Mouse (Mus musculus) heart, adult 8-10 months (tissue): ENCODE measurements at regions not wholly inside any gene's neighbourhood (a gene's known extent, or its start where the extent isn't known, plus 50 kb on each side); places are given as distances from the start of the nearest gene placed in this dataset.

Experiments used
- DNase-seq: peaks from one replicate; pipeline ENCODE4 v3.0.0; 2022; ENCODE audit warnings: low spot score

- DNase-seq: no peak
These were observed 129.1 kb upstream of the Peli2 start for GRCm38 (mm10) chr14:47991546-47991945.

- no peak for DNase-seq
These were observed 128.5 kb upstream of the Peli2 start for GRCm38 (mm10) chr14:47992091-47992490.

GRCm38 (mm10) chr14:47992851-47993250 is 127.8 kb upstream of the Peli2 start:
- no peak for DNase-seq

DNA sequence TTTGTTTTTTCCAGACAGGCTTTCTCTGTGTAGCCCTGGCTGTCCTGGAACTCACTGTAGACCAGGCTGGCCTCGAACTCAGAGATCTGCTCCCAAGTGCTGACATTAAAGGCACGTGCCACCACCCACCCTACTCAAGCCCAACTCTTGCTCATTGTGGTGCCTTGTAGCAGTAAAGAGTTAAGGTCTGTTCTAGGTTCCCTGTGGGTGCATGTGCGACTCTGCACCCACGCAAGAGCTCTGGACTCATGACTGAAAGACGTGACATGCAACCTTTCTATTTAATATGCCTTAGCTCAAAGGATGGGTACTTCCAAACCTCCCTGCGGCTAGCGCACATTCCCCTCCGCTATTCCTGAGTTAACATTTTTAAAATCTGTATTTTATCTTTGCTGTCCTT is 121.7 kb upstream of the Peli2 start:
- DNase-seq: no peak

DNA sequence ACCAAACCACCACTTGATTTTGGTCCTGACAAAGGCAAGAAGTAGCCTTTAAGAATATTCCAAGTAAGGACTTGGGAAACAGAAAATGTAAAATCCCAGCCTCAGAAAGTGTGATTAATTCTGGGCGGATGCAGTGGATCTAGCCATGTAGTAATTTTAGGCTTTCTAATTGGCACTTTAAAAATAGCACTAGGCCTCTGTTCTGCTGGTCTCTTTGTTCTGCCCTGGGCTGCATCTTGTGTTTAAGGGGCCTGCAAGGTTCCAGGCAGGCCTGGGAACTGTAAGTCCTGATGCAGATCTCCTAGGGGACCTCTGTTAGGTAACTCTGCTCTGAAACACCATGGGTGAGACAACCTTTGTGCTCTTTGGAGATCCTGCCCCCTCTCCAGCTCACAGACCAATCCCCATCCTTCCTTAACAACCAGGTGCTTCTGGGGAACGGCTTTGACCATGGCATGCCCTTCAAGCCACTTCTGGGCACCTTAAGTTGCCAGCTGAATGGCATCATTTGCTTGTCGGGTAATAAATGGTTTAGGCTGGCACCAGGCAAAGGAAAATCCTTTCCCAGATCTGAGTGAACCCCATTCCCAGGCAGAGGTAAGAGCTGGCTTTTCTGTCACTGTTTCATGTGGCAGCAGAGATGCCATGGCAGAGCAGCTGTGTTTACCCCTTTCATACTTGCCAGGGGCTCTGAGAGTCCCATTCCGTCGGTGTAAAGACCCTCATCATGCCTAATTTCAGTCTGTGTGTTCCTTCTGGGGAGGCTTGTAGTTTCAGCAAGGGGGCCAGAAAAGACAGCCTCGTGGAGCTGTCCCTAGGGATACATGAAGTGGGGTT is 115.3 kb upstream of the Peli2 start:
- DNase-seq: no peak

DNA sequence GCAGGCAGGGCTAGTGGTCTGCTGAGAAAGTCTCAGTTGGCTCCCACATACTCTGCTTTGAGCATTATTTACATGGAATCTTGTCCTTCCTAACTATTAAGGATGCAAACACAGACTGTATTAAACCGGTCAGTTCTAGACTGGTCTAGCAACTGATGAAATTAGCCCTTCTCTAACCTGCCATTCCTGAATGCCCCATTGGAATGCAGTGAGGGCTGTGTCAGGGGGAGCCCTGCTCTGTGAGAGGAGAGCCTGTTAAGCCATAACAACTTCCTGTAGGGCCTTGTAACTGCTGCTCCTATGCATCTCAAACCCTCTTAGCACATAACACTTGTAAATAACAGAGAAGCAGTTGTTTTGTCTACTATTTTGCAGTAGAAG is 114.7 kb upstream of the Peli2 start:
- no peak for DNase-seq

DNA sequence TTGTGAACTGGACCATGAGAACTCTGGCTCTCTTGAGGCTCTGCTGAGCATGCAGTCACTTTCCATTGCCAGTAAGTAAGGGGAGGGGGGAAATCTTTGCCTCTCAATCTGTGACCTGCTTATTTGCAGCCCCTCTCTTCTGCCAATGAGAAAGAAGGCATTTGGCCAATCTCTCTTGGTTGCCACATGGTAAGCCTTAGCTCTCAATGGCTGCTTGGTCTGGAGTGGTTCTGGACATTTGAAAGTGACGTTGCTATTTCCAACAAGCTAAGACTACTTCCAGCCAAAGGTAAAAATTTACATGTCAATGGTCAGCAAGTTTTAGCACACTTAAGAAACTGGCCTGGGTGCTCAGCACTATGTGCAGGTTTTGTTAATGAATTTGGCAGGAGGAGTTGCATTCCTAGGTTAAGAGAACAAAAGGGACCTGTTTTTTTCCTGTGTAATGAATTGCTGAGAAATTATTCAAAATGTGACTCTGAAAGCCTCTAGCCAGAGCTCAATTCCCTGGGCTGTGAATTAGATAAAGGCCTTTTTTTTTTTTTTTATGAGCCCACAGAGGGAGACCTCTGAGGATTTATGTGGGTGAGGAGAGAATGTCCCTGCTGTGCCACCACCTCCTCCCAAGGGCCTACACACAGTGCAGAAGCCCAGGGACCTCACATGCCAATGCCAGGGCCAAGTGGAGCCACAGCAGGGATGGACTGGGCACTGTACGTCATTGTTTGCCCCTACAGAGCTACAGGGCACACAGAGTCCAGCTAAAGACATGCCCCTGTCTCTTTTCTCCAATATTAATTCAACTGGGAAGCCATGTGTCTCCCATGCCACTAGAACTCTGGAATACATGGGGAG is 108.0 kb upstream of the Peli2 start:
- DNase-seq: no peak

GRCm38 (mm10) chr14:48013431-48013830 is 107.2 kb upstream of the Peli2 start:
- DNase-seq: no peak

DNA sequence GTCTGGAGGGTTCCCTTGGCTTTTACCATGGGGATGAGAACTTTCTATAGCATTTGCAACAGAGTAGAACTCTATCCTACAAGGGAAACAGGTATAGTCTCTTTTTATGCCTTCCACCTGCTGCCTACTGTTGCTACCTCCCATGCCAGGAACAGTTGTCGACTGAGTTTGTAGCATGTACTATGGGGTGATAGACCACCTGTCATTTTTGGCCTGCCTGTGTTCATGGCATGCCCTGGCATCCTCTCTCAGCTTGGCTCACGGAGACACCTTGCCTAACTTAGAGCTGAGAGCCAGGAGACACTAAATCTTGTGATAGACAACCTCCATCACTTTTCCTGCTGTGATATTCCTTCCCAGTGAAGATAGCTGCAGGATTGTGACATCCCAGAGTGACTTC is 105.8 kb upstream of the Peli2 start:
- no peak for DNase-seq

- no peak for DNase-seq
These were observed 102.7 kb upstream of the Peli2 start for GRCm38 (mm10) chr14:48017971-48018370.

DNA sequence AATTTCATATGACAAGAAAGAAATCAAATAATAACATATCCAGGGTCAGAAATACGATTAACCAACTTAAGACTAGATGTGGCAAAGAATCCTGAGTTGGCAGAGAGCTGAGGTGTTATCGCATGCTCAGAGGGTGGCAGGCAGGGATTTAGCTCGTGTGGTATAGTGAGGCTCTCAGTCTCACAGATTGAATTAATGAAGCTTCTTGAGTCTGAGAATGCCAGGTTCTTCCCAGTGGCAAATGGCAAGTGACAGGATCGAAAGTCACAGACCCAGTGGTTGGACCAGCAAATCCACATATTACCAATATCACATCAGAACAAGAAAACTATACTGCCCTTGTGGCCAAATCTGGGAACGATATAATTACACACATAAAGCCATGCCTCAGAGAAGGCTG is 101.3 kb upstream of the Peli2 start:
- DNase-seq: no peak

DNA sequence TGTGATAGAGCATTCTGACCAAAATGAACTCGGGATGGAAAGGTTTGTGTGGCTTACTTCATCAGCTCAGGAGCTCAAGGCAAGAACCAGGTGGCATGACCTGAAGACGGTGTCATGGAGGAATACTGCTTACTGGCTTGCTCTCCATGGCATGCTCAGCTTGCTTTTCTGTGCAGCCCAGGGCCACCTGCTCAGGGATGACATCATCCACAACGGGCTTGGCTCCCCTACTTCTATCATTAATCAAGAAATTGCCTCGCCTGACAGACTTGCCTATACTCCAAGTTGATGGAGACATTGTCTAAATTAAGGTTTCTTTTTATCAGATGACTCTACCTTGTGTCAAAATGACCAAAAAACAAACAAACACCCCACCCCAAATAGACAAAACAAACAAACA is 98.4 kb upstream of the Peli2 start:
- no peak for DNase-seq

DNA sequence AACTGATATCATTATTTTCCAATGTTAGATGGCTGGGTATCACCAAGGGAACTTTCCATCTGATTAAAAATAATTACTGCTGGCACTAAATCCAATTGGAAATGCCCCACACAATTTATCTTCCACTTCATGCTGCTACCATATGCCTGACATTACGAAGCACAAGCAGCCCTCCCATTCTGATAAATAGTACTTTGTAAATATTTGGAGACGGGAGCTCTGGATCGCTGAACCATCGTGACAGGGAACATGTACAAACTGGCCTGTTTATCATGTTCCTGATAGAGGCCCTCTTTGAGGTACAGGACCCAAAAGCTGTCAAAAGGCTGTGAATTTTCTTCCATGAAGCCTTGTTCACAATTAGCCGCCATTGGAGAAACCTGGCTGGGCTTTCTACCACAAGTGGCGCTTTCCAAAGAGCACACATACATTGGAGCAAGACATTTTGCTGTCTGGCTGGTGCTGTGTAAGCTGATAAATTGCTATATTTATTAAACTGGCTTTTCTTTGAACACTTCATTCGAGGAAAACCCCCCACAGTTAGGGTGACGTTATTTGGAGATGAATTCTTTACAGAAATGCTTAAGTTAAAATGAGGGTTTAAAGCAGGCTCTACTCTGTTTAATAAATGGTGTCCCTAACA is 96.5 kb upstream of the Peli2 start:
- no peak for DNase-seq

GRCm38 (mm10) chr14:48039286-48039790 is 81.3 kb upstream of the Peli2 start:
- no peak for DNase-seq

DNA sequence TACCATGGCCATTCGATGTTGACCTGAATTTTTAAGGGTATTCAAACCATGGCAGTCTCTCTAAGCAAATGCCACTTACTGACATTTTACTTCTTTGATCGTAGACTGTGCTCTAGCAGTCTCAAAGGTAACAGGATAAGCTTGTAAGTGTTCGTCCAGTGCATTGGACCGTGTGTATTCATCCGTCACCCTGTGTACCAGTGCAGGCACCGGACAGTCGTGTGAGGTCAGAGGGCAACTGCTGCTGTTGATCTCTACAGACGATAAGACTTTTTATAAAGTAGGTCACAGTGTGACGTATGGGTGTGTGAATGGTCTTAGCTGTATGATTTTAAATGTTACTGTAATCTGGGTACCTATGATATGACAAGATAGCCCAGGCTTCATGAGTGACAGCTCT is 74.5 kb upstream of the Peli2 start:
- DNase-seq: no peak

GRCm38 (mm10) chr14:48046831-48047230 is 73.8 kb upstream of the Peli2 start:
- no peak for DNase-seq

GRCm38 (mm10) chr14:48049698-48050459 is 70.7 kb upstream of the Peli2 start:
- no peak for DNase-seq

DNA sequence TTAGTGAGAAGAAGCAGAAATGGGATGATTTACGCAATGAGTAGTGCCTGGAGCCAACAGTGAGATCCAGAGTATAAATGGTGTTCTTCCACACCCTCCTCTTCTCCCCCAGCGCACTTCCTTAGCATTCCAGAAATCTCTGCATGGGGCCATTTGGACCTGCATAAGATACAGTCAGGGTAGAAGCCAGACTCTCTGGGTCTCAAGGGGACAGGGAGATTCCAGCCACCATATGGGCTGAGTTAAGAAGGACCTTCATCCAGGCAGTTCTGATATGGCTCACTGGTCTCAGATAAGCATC is 70.2 kb upstream of the Peli2 start:
- DNase-seq: no peak

DNA sequence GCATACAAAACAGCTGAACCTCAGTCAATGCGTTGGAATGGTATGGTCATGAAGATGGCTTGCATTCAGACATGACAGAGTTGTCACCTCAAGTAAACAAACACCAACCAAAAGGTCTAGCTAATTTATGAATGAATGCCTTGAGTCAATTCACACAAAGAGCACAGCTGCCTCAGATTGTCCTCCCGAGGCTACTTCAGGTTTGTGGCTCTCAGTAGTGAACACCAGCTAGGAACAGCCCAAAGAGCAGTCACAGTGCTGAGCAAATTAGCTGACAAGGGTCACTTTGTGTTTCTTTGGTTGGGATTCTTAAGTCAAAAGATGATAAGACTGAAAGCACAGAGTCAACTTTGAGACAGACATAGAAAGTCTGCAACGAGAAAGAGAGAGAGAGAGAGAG is 68.7 kb upstream of the Peli2 start:
- DNase-seq: no peak

DNA sequence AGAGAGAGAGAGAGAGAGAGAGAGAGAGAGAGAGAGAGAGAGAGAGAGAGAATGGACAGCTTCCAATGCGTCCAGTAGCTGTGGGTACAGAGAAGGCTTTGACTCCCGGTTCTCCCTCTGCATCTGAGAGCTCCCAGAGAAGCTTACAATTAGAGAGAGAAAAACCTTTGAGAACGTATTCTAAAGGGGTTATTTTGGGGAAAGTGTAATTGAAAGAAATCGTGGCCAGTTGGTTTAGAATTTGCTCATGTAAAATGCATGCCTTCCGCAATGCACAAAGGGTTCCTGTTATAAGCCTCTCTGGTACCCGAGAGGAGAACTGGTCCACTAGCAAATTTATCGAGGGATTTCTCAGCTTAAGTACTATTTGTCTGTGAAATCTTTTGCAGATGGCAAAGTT is 68.2 kb upstream of the Peli2 start:
- DNase-seq: no peak

GRCm38 (mm10) chr14:48053151-48053550 is 67.5 kb upstream of the Peli2 start:
- no peak for DNase-seq

DNA sequence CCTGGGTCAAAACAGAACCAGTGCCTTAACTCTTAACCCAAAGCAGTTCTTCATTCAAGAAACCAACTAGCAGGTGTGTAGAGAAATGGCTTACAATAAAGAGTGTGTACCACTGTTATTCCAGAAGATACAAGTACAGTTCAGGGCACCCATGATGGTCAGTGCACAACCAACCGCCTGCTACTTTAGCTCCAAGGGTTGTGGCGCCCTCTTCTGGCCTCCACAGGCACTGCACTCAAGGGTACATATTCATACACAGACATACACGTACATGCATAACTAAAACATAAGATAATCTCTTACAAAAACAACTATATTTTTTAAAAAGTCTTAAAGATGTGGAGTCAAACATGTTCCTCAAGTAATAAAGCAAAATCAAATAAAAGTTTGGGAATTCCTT is 65.9 kb upstream of the Peli2 start:
- DNase-seq: no peak
